Mouse (Mus musculus) hindbrain, embryonic 14.5 days (tissue): ENCODE results near the gene Naaladl2. TPM values are rescaled to one million over a fixed set of nuclear protein-coding genes. Genes with fewer than 3 reads are reported as not detected.

Experiments
- ATAC-seq: fragments of 200-750 bp; cut with Nextera tagmentation; 2 replicates; pipeline ENCODE4 v1.8.0; 2017; ENCODE audit warnings: moderate number of reproducible peaks, mild to moderate bottlenecking, moderate TSS enrichment, moderate library complexity; ENCODE audit not compliant: low FRiP score
- DNase-seq: peaks from one replicate; pipeline ENCODE4 v3.0.0-alpha.2; 2015; ENCODE audit warnings: low spot score
- H3K27ac ChIP-seq: fragments of 300-500 bp; sonication (generic); 2 replicates; pipeline ENCODE4 v1.5.1; 2014; ENCODE audit warnings: mild to moderate bottlenecking, moderate library complexity
- H3K27me3 ChIP-seq: fragments of 300-500 bp; sonication (generic); 2 replicates; pipeline ENCODE4 v1.6.1; 2014; ENCODE audit warnings: mild to moderate bottlenecking, low read length, mixed read lengths; ENCODE audit not compliant: control insufficient read depth, insufficient read depth
- H3K36me3 ChIP-seq: fragments of 300-500 bp; sonication (generic); replicated peaks from 2 replicates; pipeline ENCODE4 v1.6.1; 2014; ENCODE audit not compliant: control insufficient read depth, insufficient read depth
- H3K4me1 ChIP-seq: fragments of 300-500 bp; sonication (generic); replicated peaks from 2 replicates; pipeline ENCODE4 v1.6.1; 2014; ENCODE audit warnings: antibody characterized with exemption, low read length, mixed read lengths; ENCODE audit not compliant: control insufficient read depth, insufficient read depth
- H3K4me2 ChIP-seq: fragments of 300-500 bp; sonication (generic); replicated peaks from 2 replicates; pipeline ENCODE4 v1.6.1; 2014; ENCODE audit warnings: mild to moderate bottlenecking, moderate library complexity
- H3K4me3 ChIP-seq: fragments of 300-500 bp; sonication (generic); replicated peaks from 2 replicates; pipeline ENCODE4 v1.5.1; 2014; ENCODE audit warnings: mild to moderate bottlenecking, low read length
- H3K9ac ChIP-seq: fragments of 300-500 bp; sonication (generic); 2 replicates; pipeline ENCODE4 v1.6.1; 2014
- H3K9me3 ChIP-seq: fragments of 300-500 bp; sonication (generic); 2 replicates; pipeline ENCODE4 v1.6.1; 2016; ENCODE audit warnings: low read length; ENCODE audit not compliant: control insufficient read depth
- WGBS: fragments of 180-500 bp; shearing (Covaris S2); extraction: QIAGEN DNeasy Blood & Tissue Kit; methylation state at CpG from one replicate; pipeline ENCODE4 v1.1.7; 2014; 5-methylcytosine and 5-hydroxymethylcytosine counted together
- polyA plus RNA-seq: library from polyadenylated mRNA; unstranded; fragments of >200 nt; fragmentation: Nextera tagmentation; extraction: Ambion mirVana; gene quantifications from 2 replicates; pipeline ENCODE4 v1.2.1, GENCODE M21; 2014

Gene Naaladl2
- polyA plus RNA-seq, 1 experiment from 2014 or later = 0.63 TPM

DNA sequence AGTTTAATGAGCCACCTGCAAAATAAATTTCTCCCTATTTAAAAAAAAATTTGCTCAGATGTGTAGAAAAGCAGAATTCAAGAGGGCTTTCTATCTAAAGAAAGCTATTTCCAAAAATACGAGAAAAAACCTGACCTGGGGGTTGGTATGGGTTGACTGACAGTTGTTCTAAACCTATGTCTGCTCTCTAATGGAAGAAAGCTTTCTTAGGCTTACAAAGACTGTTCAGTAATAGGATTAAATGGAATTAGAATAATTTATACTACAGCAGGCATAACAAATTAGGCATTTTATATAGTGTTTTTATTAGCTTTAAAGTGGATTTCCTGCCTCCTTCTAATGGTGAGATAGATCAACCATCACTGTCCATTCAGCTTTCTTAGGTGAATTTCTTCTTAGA is 1236.4 kb downstream of the Naaladl2 start:
- H3K4me3 ChIP-seq = no peak overlapping the region
- no peak overlapping the region for H3K27ac ChIP-seq
- no peaks in the 10 kb centered on the region for H3K27me3 ChIP-seq
- no peaks in the 10 kb centered on the region for H3K9me3 ChIP-seq
- no peak overlapping the region for H3K4me2 ChIP-seq
- DNase-seq (no peak), ATAC-seq (no peak)
- WGBS = 72% methylated on average over 1 of the region's 1 CpGs
- no peaks in the 10 kb centered on the region for H3K36me3 ChIP-seq
- no peaks in the 10 kb centered on the region for H3K4me1 ChIP-seq
- H3K9ac ChIP-seq = no peak overlapping the region

DNA sequence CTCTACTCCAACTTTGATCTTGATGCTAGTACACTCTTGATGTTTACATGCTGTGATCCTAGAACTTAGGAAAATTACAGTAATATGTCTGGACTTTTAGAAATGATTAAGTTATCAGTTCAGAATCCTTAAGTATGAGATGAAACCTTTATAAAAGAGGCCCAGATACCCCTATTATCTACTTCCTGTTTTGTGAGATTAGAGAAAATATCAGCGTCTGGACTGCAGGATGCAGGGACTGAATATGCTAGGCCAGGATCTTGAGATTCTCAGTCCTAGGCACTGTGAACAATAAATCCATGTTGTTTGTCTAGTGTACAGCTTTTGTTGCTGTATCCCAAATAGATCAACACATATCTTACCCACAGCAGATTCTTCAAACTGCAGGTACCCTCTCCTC is 1278.4 kb downstream of the Naaladl2 start:
- no peak overlapping the region for H3K27ac ChIP-seq
- no peak overlapping the region for H3K4me2 ChIP-seq
- WGBS = 95% methylated on average over 1 of the region's 1 CpGs
- no peak for ATAC-seq
- 0 out of 2 replicates have a peak, but pooled peaks cover 3% of the 10 kb centered on the region for H3K9me3 ChIP-seq
- no peaks in the 10 kb centered on the region for H3K27me3 ChIP-seq
- H3K4me3 ChIP-seq = no peak overlapping the region
- no peaks in the 10 kb centered on the region for H3K4me1 ChIP-seq
- no peak for DNase-seq
- H3K9ac ChIP-seq = no peak overlapping the region
- H3K36me3 ChIP-seq = no peaks in the 10 kb centered on the region

- Histone ChIP-seq H3K27ac (no peak overlapping the region), H3K4me1 (no peaks in the 10 kb centered on the region), H3K9ac (no peak overlapping the region), H3K9me3 (no peaks in the 10 kb centered on the region), H3K4me2 (no peak overlapping the region), H3K27me3 (no peaks in the 10 kb centered on the region), H3K36me3 (no peaks in the 10 kb centered on the region), H3K4me3 (no peak overlapping the region)
- 73% methylated on average over 1 of the region's 1 CpGs for WGBS
- DNase-seq (no peak), ATAC-seq (no peak)
These were observed 1286.8 kb downstream of the Naaladl2 start for GRCm38 (mm10) chr3:23857275-23857674.

DNA sequence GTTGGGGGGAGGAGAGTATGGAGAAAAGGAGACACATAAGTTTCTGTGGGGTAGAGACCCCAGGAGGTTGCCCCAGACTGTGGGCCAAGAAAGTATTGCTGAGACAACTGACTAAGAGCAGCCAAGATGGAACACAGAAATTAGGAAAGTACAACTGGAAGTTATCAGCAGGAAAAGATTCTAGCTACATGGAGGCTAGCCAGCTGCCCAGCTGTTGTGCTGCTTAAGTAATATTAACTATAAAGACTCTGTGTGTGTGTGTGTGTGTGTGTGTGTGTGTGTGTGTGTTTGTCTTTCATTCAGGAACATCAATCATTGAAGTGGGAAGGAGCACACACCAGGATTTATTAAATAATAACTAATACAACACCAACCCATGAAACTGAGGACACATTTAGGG is 1326.5 kb downstream of the Naaladl2 start:
- no peaks in the 10 kb centered on the region for H3K4me1 ChIP-seq
- no peak overlapping the region for H3K4me2 ChIP-seq
- H3K9me3 ChIP-seq = no peaks in the 10 kb centered on the region
- DNase-seq (no peak), ATAC-seq (no peak)
- H3K27me3 ChIP-seq = no peaks in the 10 kb centered on the region
- H3K9ac ChIP-seq = no peak overlapping the region
- no peak overlapping the region for H3K27ac ChIP-seq
- no peak overlapping the region for H3K4me3 ChIP-seq
- no peaks in the 10 kb centered on the region for H3K36me3 ChIP-seq

DNA sequence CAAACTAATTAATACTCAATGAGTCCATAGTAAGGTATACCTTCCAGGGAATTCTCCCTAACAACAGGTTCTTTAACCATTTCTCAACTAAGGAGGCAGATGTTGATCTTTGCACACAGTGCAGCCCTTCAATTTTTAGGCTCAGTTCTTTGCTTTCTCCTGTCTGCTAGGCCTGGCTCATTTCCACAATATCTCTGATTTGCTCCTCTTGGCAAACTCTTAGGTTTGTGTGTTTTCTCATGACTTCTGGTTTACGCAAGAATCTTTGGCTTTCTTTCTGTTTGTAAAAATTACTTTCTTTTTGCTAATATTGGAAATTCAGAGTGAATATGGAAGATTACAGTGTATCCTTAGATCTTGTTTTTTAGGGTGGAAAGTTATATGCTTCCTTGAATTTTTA is 1385.3 kb downstream of the Naaladl2 start:
- Histone ChIP-seq H3K4me2 (no peak overlapping the region), H3K4me3 (no peak overlapping the region), H3K4me1 (no peaks in the 10 kb centered on the region), H3K27ac (no peak overlapping the region), H3K9ac (no peak overlapping the region), H3K27me3 (no peaks in the 10 kb centered on the region), H3K9me3 (no peaks in the 10 kb centered on the region), H3K36me3 (no peaks in the 10 kb centered on the region)
- WGBS = 96% methylated on average over 1 of the region's 1 CpGs
- DNase-seq = no peak
- ATAC-seq = no peak
